Mouse (Mus musculus): ENCODE results near the gene Hexa. TPM values are rescaled to one million over a fixed set of nuclear protein-coding genes. Genes with fewer than 3 reads are reported as not detected.

Hexa gene
- total and polyA plus RNA-seq, 3 experiments: 37.1 to 65.8 (median 38.0) TPM

- no peak overlapping the region for H3K4me2 ChIP-seq (ENCODE audit: insufficient read depth, low read depth, poor library complexity, severe bottlenecking)
- no peak overlapping the region for H3K9ac ChIP-seq (ENCODE audit: insufficient read depth, low read depth)
- H3K27me3 ChIP-seq (replicated peaks): no peaks in the 10 kb centered on the region
- dilution Hi-C loops (cut with MboI; ENCODE audit: extremely low pct_ligation_motif_present, extremely low pct_unique_long_range_greater_than_20kb, low sequenced_read_pairs): no loop called here
- TF ChIP-seq MAFK (IDR thresholded peaks at IDR 0.05; ENCODE audit: insufficient replicate concordance, low read length): peak; percentile 9; the same call in 1 of the 2 replicates
- 0 out of 2 replicates have a peak, but pooled peaks have one; percentile 15 for TF ChIP-seq EP300 (IDR thresholded peaks at IDR 0.05; ENCODE audit: low read length)
- TF ChIP-seq NRF1 (IDR thresholded peaks at IDR 0.05; ENCODE audit: low read depth, low read length): no peak
- TF ChIP-seq ZC3H11A (IDR thresholded peaks at IDR 0.05; ENCODE audit: low read depth, low read length): no peak
- no peak overlapping the region for H3K27ac ChIP-seq (ENCODE audit: insufficient read depth, low read depth)
- no peaks in the 10 kb centered on the region for H3K9me3 ChIP-seq (replicated peaks; ENCODE audit: low read length)
- H3K4me3 ChIP-seq (replicated peaks in 1 of 3; ENCODE audit: low read depth in 2 of 3, low read length in 2 of 3, poor library complexity in 1 of 3): no peak overlapping the region
- peaks cover 10 to 43% of the 10 kb centered on the region in 2 experiments for H3K4me1 ChIP-seq (ENCODE audit: control insufficient read depth in 1 of 2, insufficient read depth in 2 of 2)
- in situ Hi-C loops (cut with MboI; ENCODE audit: low pct_ligation_motif_present, low pct_unique_long_range_greater_than_20kb, low sequenced_read_pairs): no loop called here
- H3K36me3 ChIP-seq (replicated peaks in 1 of 2; ENCODE audit: control insufficient read depth in 1 of 2, insufficient read depth in 1 of 2, low read length in 1 of 2): no peaks in the 10 kb centered on the region
- no peak for DNase-seq (ENCODE audit: extremely low read depth)
- no peaks in the 10 kb centered on the region for H3K79me2 ChIP-seq (replicated peaks; ENCODE audit: control insufficient read depth, extremely low read depth, insufficient read depth, poor library complexity, severe bottlenecking)
These were observed 5.5 kb upstream of the Hexa start for GRCm38 (mm10) chr9:59533889-59534288.

- Histone ChIP-seq H3K4me1 (ENCODE audit: control insufficient read depth in 1 of 2, insufficient read depth in 2 of 2) (peaks cover 12 to 46% of the 10 kb centered on the region in 2 experiments), H3K4me3 (replicated peaks in 1 of 3; ENCODE audit: low read depth in 2 of 3, low read length in 2 of 3, poor library complexity in 1 of 3) (no peak overlapping the region), H3K27ac (ENCODE audit: insufficient read depth, low read depth) (no peak overlapping the region), H3K79me2 (replicated peaks; ENCODE audit: control insufficient read depth, extremely low read depth, insufficient read depth, poor library complexity, severe bottlenecking) (peaks cover 18% of the 10 kb centered on the region), H3K4me2 (ENCODE audit: insufficient read depth, low read depth, poor library complexity, severe bottlenecking) (no peak overlapping the region), H3K36me3 (replicated peaks in 1 of 2; ENCODE audit: control insufficient read depth in 1 of 2, insufficient read depth in 1 of 2, low read length in 1 of 2) (peaks cover 0 to under 1% of the 10 kb centered on the region in 2 experiments), H3K27me3 (replicated peaks) (no peaks in the 10 kb centered on the region), H3K9ac (ENCODE audit: insufficient read depth, low read depth) (no peak overlapping the region), H3K9me3 (replicated peaks; ENCODE audit: low read length) (no peaks in the 10 kb centered on the region)
- no peak for DNase-seq (ENCODE audit: extremely low read depth)
- TF ChIP-seq MAFK (IDR thresholded peaks at IDR 0.05; ENCODE audit: insufficient replicate concordance, low read length): no peak
- no peak for TF ChIP-seq TBP (conservative IDR thresholded peaks at IDR 0.05; ENCODE audit: low read depth, low read length)
- TF ChIP-seq USF2 (conservative IDR thresholded peaks at IDR 0.05; ENCODE audit: low read depth, low read length): no peak
- TF ChIP-seq KAT2A (IDR thresholded peaks at IDR 0.05; ENCODE audit: insufficient replicate concordance, low read length): no peak
- TF ChIP-seq SIN3A (IDR thresholded peaks at IDR 0.05; ENCODE audit: low read length): no peak
- no peak for TF ChIP-seq MEF2A (IDR thresholded peaks at IDR 0.05; ENCODE audit: borderline replicate concordance, low read depth, low read length)
- TF ChIP-seq NRF1 (IDR thresholded peaks at IDR 0.05; ENCODE audit: low read depth, low read length): no peak
- TF ChIP-seq TCF12 (IDR thresholded peaks at IDR 0.05; ENCODE audit: low read depth, low read length): no peak
- no peak for TF ChIP-seq ZKSCAN1 (IDR thresholded peaks at IDR 0.05; ENCODE audit: borderline replicate concordance, low read depth, low read length)
- dilution Hi-C loops (cut with MboI; ENCODE audit: extremely low pct_ligation_motif_present, extremely low pct_unique_long_range_greater_than_20kb, low sequenced_read_pairs) (no loop called here), in situ Hi-C loops (cut with MboI; ENCODE audit: low pct_ligation_motif_present, low pct_unique_long_range_greater_than_20kb, low sequenced_read_pairs) (no loop called here)
These were observed 1.7 kb upstream of the Hexa start for GRCm38 (mm10) chr9:59537651-59538050.

- H3K4me2 ChIP-seq (ENCODE audit: insufficient read depth, low read depth, poor library complexity, severe bottlenecking): peak overlapping the region; percentile 79
These were observed 2.3 kb downstream of the Hexa start for GRCm38 (mm10) chr9:59541617-59542016.

More at GRCm38 (mm10) chr9:59541617-59542016, 2.3 kb downstream of the Hexa start:
- Histone ChIP-seq H3K9me3 (replicated peaks; ENCODE audit: low read length) (no peaks in the 10 kb centered on the region), H3K4me1 (ENCODE audit: control insufficient read depth in 1 of 2, insufficient read depth in 2 of 2) (peaks cover 19 to 44% of the 10 kb centered on the region in 2 experiments), H3K36me3 (replicated peaks in 1 of 2; ENCODE audit: control insufficient read depth in 1 of 2, insufficient read depth in 1 of 2, low read length in 1 of 2) (peaks cover 2 to 9% of the 10 kb centered on the region in 2 experiments), H3K4me3 (replicated peaks in 1 of 3; ENCODE audit: low read depth in 2 of 3, low read length in 2 of 3, poor library complexity in 1 of 3) (peak overlapping the region; percentile 44 to 70 (median 67)), H3K9ac (ENCODE audit: insufficient read depth, low read depth) (peak overlapping the region; percentile 81), H3K79me2 (replicated peaks; ENCODE audit: control insufficient read depth, extremely low read depth, insufficient read depth, poor library complexity, severe bottlenecking) (peaks cover 18% of the 10 kb centered on the region), H3K27me3 (replicated peaks) (no peaks in the 10 kb centered on the region), H3K27ac (ENCODE audit: insufficient read depth, low read depth) (no peak overlapping the region)
- DNase-seq (ENCODE audit: extremely low read depth): no peak
- TF ChIP-seq MAFK (IDR thresholded peaks at IDR 0.05; ENCODE audit: insufficient replicate concordance, low read length): no peak
- peak; percentile 87 for TF ChIP-seq IRF4 (IDR thresholded peaks at IDR 0.05; ENCODE audit: low read depth, low read length)
- TF ChIP-seq JUND (conservative IDR thresholded peaks at IDR 0.05; ENCODE audit: low read depth, low read length): 0 out of 2 replicates have a peak, but pooled peaks have one; percentile 13
- peak; percentile 84 for TF ChIP-seq EP300 (IDR thresholded peaks at IDR 0.05; ENCODE audit: low read length)
- TF ChIP-seq ELF1 (IDR thresholded peaks at IDR 0.05; ENCODE audit: low read depth, low read length): peak; percentile 54; the same call in 1 of the 2 replicates
- TF ChIP-seq PAX5 (IDR thresholded peaks at IDR 0.05; ENCODE audit: low read length): no peak
- no peak for TF ChIP-seq RCOR1 (conservative IDR thresholded peaks at IDR 0.05; ENCODE audit: low read depth, low read length)
- no peak for TF ChIP-seq CHD2 (IDR thresholded peaks at IDR 0.05; ENCODE audit: low read length)
- TF ChIP-seq ZNF384 (IDR thresholded peaks at IDR 0.05; ENCODE audit: low read depth, low read length): peak; percentile 89
- peak; percentile 52; the same call in 1 of the 2 replicates for TF ChIP-seq MYC (IDR thresholded peaks at IDR 0.05; ENCODE audit: low read depth, low read length)
- TF ChIP-seq SIN3A (IDR thresholded peaks at IDR 0.05; ENCODE audit: low read length): 0 out of 2 replicates have a peak, but pooled peaks have one; percentile 55
- TF ChIP-seq CHD1 (IDR thresholded peaks at IDR 0.05; ENCODE audit: low read depth, low read length): no peak
- no peak for TF ChIP-seq BHLHE40 (IDR thresholded peaks at IDR 0.05; ENCODE audit: low read depth, low read length)
- peak; percentile 25; the same call in 1 of the 2 replicates for TF ChIP-seq MAX (IDR thresholded peaks at IDR 0.05; ENCODE audit: low read length)
- in situ Hi-C loops (cut with MboI; ENCODE audit: low pct_ligation_motif_present, low pct_unique_long_range_greater_than_20kb, low sequenced_read_pairs) (no loop called here), dilution Hi-C loops (cut with MboI; ENCODE audit: extremely low pct_ligation_motif_present, extremely low pct_unique_long_range_greater_than_20kb, low sequenced_read_pairs) (no loop called here)

Measured in CH12.LX (cell line).